Mouse (Mus musculus): ENCODE measurements at regions not wholly inside any gene's neighbourhood (a gene's known extent, or its start where the extent isn't known, plus 50 kb on each side); places are given as distances from the start of the nearest gene placed in this dataset.

DNA sequence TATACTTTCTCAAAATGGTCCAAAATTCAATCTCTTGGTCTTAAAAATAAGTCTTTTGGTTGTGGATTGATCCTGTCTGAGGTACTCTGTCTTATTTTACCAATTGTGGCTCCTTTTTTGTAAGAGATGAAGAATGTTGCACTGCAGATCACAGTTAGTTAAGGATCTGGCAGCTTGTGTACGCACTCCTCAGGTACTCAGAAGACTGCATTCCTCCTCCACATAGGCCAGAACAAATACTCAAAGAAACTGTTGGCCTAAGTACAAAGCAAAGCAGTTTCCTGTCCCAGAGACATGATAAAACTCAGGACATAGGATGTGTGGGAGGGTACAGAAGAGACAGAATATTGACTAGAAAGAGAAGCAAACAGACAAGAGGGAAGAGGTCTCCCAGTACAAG, 155.4 kb downstream of the Atp6ap1l start:
- H3K4me2 ChIP-seq (replicated peaks; ENCODE audit: low read depth): no peak overlapping the region
- H3K27ac ChIP-seq (replicated peaks): no peak overlapping the region
- no peak overlapping the region for H3K4me3 ChIP-seq (ENCODE audit: low read depth, low read length)
- no peak for ATAC-seq (ENCODE audit: low FRiP score, low TSS enrichment)
- H3K4me1 ChIP-seq (replicated peaks; ENCODE audit: control insufficient read depth, insufficient read depth): no peaks in the 10 kb centered on the region
- no peaks in the 10 kb centered on the region for H3K36me3 ChIP-seq (ENCODE audit: control insufficient read depth, insufficient read depth, low read length)
- no peak overlapping the region for H3K9ac ChIP-seq (ENCODE audit: low read length)
- no peaks in the 10 kb centered on the region for H3K27me3 ChIP-seq (ENCODE audit: control insufficient read depth, insufficient read depth, low read length)
- TF ChIP-seq EP300 (optimal IDR thresholded peaks at IDR 0.05): no peak
- TF ChIP-seq CTCF (IDR thresholded peaks at IDR 0.05; ENCODE audit: low read depth): no peak
- H3K9me3 ChIP-seq (ENCODE audit: control insufficient read depth, low read length): no peaks in the 10 kb centered on the region
- no peak for DNase-seq (ENCODE audit: low spot score)
- WGBS: 74% methylated on average over 1 of the region's 1 CpGs

DNA sequence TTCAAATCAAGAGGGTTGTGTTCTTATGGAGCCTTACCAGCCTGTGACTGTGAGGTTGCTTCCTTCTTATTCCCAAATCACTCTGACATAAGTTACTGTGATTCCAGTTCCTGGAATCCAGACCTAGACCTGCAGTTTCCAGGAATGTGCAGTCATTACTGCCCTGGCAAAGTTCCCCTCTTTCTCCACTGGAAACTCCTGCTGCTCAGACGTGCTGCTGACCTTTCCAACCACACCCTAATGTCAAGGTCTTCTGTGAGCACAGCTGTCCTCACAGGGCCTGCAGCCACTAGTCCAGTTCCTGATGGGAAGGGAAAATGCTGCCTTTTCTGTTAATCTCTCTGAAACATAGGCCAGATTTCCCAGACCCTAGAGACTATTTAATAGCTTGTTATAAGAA, 160.1 kb downstream of the Atp6ap1l start:
- DNase-seq (ENCODE audit: low spot score) (no peak), ATAC-seq (ENCODE audit: low FRiP score, low TSS enrichment) (no peak)
- Histone ChIP-seq H3K27me3 (ENCODE audit: control insufficient read depth, insufficient read depth, low read length) (no peaks in the 10 kb centered on the region), H3K4me1 (replicated peaks; ENCODE audit: control insufficient read depth, insufficient read depth) (no peaks in the 10 kb centered on the region), H3K4me3 (ENCODE audit: low read depth, low read length) (no peak overlapping the region), H3K27ac (replicated peaks) (no peak overlapping the region), H3K36me3 (ENCODE audit: control insufficient read depth, insufficient read depth, low read length) (no peaks in the 10 kb centered on the region), H3K9ac (ENCODE audit: low read length) (no peak overlapping the region), H3K9me3 (ENCODE audit: control insufficient read depth, low read length) (no peaks in the 10 kb centered on the region), H3K4me2 (replicated peaks; ENCODE audit: low read depth) (no peak overlapping the region)
- 14% methylated on average over 1 of the region's 1 CpGs for WGBS
- no peak for TF ChIP-seq CTCF (IDR thresholded peaks at IDR 0.05; ENCODE audit: low read depth)
- no peak for TF ChIP-seq EP300 (optimal IDR thresholded peaks at IDR 0.05)

DNA sequence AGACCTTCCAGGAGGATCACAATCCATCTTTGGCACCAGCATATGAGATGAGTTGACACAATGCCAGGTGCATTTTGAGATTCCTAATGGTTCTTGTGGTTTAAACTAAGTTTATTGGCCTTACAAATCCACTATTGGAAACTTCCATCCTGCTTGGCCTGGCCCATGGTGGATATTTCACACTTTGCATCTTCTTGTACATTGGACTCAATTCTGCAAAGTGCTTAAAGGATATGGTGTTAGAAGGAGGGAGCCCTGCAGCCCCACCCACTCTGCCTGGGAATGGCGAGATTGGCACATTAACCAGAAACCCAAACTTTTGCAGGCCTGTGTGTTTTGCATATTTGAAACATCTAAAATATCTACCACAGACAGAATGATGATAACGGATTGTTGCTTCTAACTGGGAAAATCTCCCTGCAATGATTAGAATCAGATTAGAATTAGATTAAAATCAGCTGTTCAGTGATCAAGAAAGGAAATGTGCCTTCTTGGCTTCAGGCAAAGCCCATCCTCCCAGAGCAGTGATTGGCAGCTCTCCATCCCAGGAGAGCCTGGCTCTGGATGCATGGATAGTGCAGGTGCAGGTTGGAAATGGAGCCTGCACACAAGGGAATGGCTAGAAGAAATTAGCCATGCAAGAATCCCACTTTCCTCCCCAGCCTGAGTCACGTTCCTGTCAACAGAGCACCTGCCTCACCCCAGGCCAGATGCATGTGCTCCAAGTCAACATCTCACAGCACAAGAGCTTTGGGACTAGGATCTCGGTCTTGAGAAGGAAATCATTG, 162.3 kb downstream of the Atp6ap1l start:
- no peaks in the 10 kb centered on the region for H3K9me3 ChIP-seq (ENCODE audit: control insufficient read depth, low read length)
- H3K4me2 ChIP-seq (replicated peaks; ENCODE audit: low read depth): no peak overlapping the region
- ATAC-seq (ENCODE audit: low FRiP score, low TSS enrichment): no peak
- TF ChIP-seq CTCF (IDR thresholded peaks at IDR 0.05; ENCODE audit: low read depth) (no peak), EP300 (optimal IDR thresholded peaks at IDR 0.05) (no peak)
- no peak overlapping the region for H3K4me3 ChIP-seq (ENCODE audit: low read depth, low read length)
- 77% methylated on average over 4 of the region's 4 CpGs for WGBS
- no peak overlapping the region for H3K27ac ChIP-seq (replicated peaks)
- no peaks in the 10 kb centered on the region for H3K36me3 ChIP-seq (ENCODE audit: control insufficient read depth, insufficient read depth, low read length)
- H3K4me1 ChIP-seq (replicated peaks; ENCODE audit: control insufficient read depth, insufficient read depth): no peaks in the 10 kb centered on the region
- DNase-seq (ENCODE audit: low spot score): no peak
- H3K27me3 ChIP-seq (ENCODE audit: control insufficient read depth, insufficient read depth, low read length): no peaks in the 10 kb centered on the region
- no peak overlapping the region for H3K9ac ChIP-seq (ENCODE audit: low read length)

DNA sequence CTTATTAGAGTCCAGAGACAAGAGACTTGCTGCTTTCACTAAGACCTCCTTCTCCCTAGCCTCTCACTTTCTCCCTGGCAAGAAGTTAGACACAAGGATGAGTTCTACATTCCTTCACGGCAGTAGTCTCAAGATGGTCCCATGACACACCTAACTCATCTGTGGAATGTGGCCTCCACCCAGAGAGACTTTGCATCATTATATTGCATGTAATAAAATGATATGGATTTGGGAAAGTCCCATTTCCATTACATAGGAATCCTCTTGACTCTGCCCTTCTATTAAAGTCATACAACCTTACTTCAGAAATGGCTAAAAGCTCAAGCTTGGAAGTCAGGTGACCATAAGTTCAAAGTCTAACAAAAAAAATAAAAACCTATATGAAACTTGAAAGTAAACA, 165.4 kb downstream of the Atp6ap1l start:
- no peaks in the 10 kb centered on the region for H3K4me1 ChIP-seq (replicated peaks; ENCODE audit: control insufficient read depth, insufficient read depth)
- H3K27me3 ChIP-seq (ENCODE audit: control insufficient read depth, insufficient read depth, low read length): no peaks in the 10 kb centered on the region
- H3K4me3 ChIP-seq (ENCODE audit: low read depth, low read length): no peak overlapping the region
- 86% methylated on average over 1 of the region's 1 CpGs for WGBS
- H3K9me3 ChIP-seq (ENCODE audit: control insufficient read depth, low read length): no peaks in the 10 kb centered on the region
- H3K36me3 ChIP-seq (ENCODE audit: control insufficient read depth, insufficient read depth, low read length): no peaks in the 10 kb centered on the region
- no peak overlapping the region for H3K27ac ChIP-seq (replicated peaks)
- DNase-seq (ENCODE audit: low spot score) (no peak), ATAC-seq (ENCODE audit: low FRiP score, low TSS enrichment) (no peak)
- H3K9ac ChIP-seq (ENCODE audit: low read length): no peak overlapping the region
- TF ChIP-seq EP300 (optimal IDR thresholded peaks at IDR 0.05) (no peak), CTCF (IDR thresholded peaks at IDR 0.05; ENCODE audit: low read depth) (no peak)
- no peak overlapping the region for H3K4me2 ChIP-seq (replicated peaks; ENCODE audit: low read depth)

DNA sequence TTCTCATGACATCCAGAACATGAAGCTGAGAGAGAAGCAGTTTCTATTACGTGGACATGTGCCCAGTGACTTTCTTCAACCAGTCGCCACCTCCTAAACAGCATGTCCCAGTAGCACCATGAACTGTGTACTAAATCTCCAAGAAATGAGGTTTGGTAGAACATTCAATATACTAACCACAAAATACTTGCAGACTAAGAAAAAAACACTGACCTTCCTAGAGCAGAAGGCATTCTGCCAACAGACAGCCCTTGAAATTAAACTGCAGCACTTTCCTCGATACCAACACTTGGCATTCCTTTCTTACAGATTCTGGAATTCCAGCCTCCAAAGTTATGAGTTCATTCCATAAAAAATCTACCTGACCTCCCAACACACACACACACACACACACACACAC, 166.6 kb downstream of the Atp6ap1l start:
- ATAC-seq (ENCODE audit: low FRiP score, low TSS enrichment) (no peak), DNase-seq (ENCODE audit: low spot score) (no peak)
- H3K9ac ChIP-seq (ENCODE audit: low read length): no peak overlapping the region
- no peak overlapping the region for H3K4me2 ChIP-seq (replicated peaks; ENCODE audit: low read depth)
- no peaks in the 10 kb centered on the region for H3K36me3 ChIP-seq (ENCODE audit: control insufficient read depth, insufficient read depth, low read length)
- H3K9me3 ChIP-seq (ENCODE audit: control insufficient read depth, low read length): no peaks in the 10 kb centered on the region
- no peak overlapping the region for H3K27ac ChIP-seq (replicated peaks)
- 72% methylated on average over 3 of the region's 3 CpGs for WGBS
- no peak overlapping the region for H3K4me3 ChIP-seq (ENCODE audit: low read depth, low read length)
- no peaks in the 10 kb centered on the region for H3K4me1 ChIP-seq (replicated peaks; ENCODE audit: control insufficient read depth, insufficient read depth)
- TF ChIP-seq CTCF (IDR thresholded peaks at IDR 0.05; ENCODE audit: low read depth): no peak
- no peak for TF ChIP-seq EP300 (optimal IDR thresholded peaks at IDR 0.05)
- H3K27me3 ChIP-seq (ENCODE audit: control insufficient read depth, insufficient read depth, low read length): no peaks in the 10 kb centered on the region

DNA sequence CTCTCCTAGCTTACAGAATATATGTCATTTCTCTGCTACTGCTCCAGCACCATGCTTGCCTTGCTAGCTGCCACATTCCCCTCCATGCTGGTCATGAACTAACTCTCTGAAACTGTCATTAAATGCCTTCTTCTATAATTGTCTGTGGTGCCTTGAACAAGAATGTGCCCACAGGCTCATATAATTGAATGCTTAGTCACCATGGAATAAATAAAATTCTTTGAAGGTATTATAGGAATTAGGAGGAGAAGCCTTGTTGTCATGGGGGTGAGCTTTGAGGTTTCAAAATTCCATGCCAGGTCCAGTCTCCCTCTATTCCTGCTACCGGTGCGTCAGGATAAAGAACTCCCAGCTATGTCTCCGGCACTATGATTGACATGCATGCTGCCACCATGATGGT, 171.9 kb downstream of the Atp6ap1l start:
- H3K4me2 ChIP-seq (replicated peaks; ENCODE audit: low read depth): no peak overlapping the region

More for the DNA sequence above, 171.9 kb downstream of the Atp6ap1l start:
- WGBS: 91% methylated on average over 3 of the region's 3 CpGs
- no peak for ATAC-seq (ENCODE audit: low FRiP score, low TSS enrichment)
- no peaks in the 10 kb centered on the region for H3K4me1 ChIP-seq (replicated peaks; ENCODE audit: control insufficient read depth, insufficient read depth)
- no peaks in the 10 kb centered on the region for H3K9me3 ChIP-seq (ENCODE audit: control insufficient read depth, low read length)
- H3K27me3 ChIP-seq (ENCODE audit: control insufficient read depth, insufficient read depth, low read length): no peaks in the 10 kb centered on the region
- H3K36me3 ChIP-seq (ENCODE audit: control insufficient read depth, insufficient read depth, low read length): no peaks in the 10 kb centered on the region
- H3K4me3 ChIP-seq (ENCODE audit: low read depth, low read length): no peak overlapping the region
- no peak for DNase-seq (ENCODE audit: low spot score)
- H3K9ac ChIP-seq (ENCODE audit: low read length): no peak overlapping the region
- TF ChIP-seq EP300 (optimal IDR thresholded peaks at IDR 0.05) (no peak), CTCF (IDR thresholded peaks at IDR 0.05; ENCODE audit: low read depth) (no peak)
- no peak overlapping the region for H3K27ac ChIP-seq (replicated peaks)

Data from stomach, postnatal 0 days (tissue).